Mouse (Mus musculus): ENCODE measurements at regions not wholly inside any gene's neighbourhood (a gene's known extent, or its start where the extent isn't known, plus 50 kb on each side); places are given as distances from the start of the nearest gene placed in this dataset.

GRCm38 (mm10) chr6:147199955-147200354 lies 64.0 kb downstream of the Pthlh start:
- peak; percentile 9 for DNase-seq

DNA sequence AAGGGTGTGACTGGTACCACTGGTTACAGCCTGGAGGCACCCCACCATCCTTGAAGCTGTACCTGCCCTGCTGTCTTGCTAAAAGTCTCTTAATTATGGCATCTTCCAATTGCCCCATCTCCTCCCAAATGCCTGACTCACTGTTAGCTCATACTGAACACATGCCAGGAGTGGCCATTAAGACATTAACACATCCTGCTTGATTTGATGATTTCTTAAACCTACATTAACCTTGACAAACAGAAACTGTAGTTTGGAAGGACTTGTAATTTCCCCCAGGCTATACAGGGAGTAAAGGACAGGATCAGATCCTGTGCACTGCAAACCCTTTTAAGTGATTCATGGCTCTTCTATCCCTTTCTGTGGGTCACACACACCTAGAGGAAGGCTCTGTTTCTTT lies 64.6 kb downstream of the Pthlh start:
- no peak for DNase-seq

DNA sequence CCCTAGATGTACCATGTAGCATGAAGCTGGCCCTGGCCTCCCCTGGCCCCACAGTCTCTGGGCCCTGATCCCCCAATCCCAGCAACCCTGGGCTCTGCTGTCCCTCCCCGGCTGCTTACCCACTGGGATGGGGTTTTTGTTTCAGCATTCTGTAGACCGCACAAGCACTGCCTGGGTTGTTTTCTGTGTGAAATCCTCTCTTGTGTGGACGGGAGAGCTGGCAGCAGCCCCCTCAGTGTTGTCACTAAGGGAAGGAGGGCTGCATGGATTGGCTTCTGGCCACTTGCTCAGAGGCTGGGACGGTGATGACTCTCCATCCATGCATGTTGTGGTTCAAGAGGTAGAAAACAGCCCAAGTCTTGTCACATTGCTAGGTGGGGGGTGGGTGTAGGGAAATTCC lies 67.6 kb downstream of the Pthlh start:
- no peak for DNase-seq

GRCm38 (mm10) chr6:147195277-147195676 lies 68.7 kb downstream of the Pthlh start:
- no peak for DNase-seq

- no peak for DNase-seq
Observed at GRCm38 (mm10) chr6:147187710-147188109, 76.3 kb downstream of the Pthlh start.

GRCm38 (mm10) chr6:147178276-147178675 lies 85.7 kb downstream of the Pthlh start:
- DNase-seq = no peak

GRCm38 (mm10) chr6:147176176-147176575 lies 85.0 kb downstream of the Klhl42 start:
- no peak for DNase-seq
